Mouse (Mus musculus): ENCODE measurements around the gene Ms4a6d. TPM values are rescaled to one million over a fixed set of nuclear protein-coding genes. Genes with fewer than 3 reads are reported as not detected.
"Not testable (repeated sequence)": the region's sequence is repeated elsewhere in the genome, so short reads cannot be mapped to it uniquely, and the experiment has no call there.

Gene Ms4a6d
- total and polyA plus RNA-seq, 2 experiments from 2014 or later, result 1.3 to 2.7 TPM

GRCm38 (mm10) chr19:11602026-11602425 is 2.6 kb downstream of the Ms4a6d start:
- DNase-seq (ENCODE audit: low spot score) (peak; percentile 66), ATAC-seq (ENCODE audit: low FRiP score) (0 out of 2 replicates have a peak, but pooled peaks have one; percentile 38)
- H3K9me3 ChIP-seq (ENCODE audit: low read length), result no peaks in the 10 kb centered on the region
- H3K36me3 ChIP-seq (ENCODE audit: insufficient read depth, low read length), result no peaks in the 10 kb centered on the region
- H3K4me2 ChIP-seq (ENCODE audit: low read depth, low read length, poor library complexity, severe bottlenecking), result no peak overlapping the region
- no peak overlapping the region for H3K27ac ChIP-seq (ENCODE audit: low read depth, low read length)
- H3K4me1 ChIP-seq (ENCODE audit: insufficient read depth, low read length), result no peaks in the 10 kb centered on the region
- no peak overlapping the region for H3K9ac ChIP-seq (replicated peaks; ENCODE audit: low read length, poor library complexity, severe bottlenecking)
- peak; percentile 77 for TF ChIP-seq CTCF (IDR thresholded peaks at IDR 0.05)
- no peak overlapping the region for H3K4me3 ChIP-seq (ENCODE audit: low read depth, low read length)
- no peaks in the 10 kb centered on the region for H3K27me3 ChIP-seq (ENCODE audit: insufficient read depth, low read length)
- 81% methylated on average over 2 of the region's 2 CpGs for WGBS

GRCm38 (mm10) chr19:11601349-11601748 is 3.3 kb downstream of the Ms4a6d start:
- DNase-seq (ENCODE audit: low spot score), result no peak
- Histone ChIP-seq H3K27me3 (ENCODE audit: insufficient read depth, low read length) (no peaks in the 10 kb centered on the region), H3K4me2 (ENCODE audit: low read depth, low read length, poor library complexity, severe bottlenecking) (no peak overlapping the region), H3K4me1 (ENCODE audit: insufficient read depth, low read length) (no peaks in the 10 kb centered on the region), H3K27ac (ENCODE audit: low read depth, low read length) (no peak overlapping the region), H3K9me3 (ENCODE audit: low read length) (no peaks in the 10 kb centered on the region), H3K36me3 (ENCODE audit: insufficient read depth, low read length) (no peaks in the 10 kb centered on the region), H3K4me3 (ENCODE audit: low read depth, low read length) (no peak overlapping the region), H3K9ac (replicated peaks; ENCODE audit: low read length, poor library complexity, severe bottlenecking) (no peak overlapping the region)
- WGBS, result 91% methylated on average over 3 of the region's 3 CpGs
- no peak for TF ChIP-seq CTCF (IDR thresholded peaks at IDR 0.05)
- no peak for ATAC-seq (ENCODE audit: low FRiP score)

DNA sequence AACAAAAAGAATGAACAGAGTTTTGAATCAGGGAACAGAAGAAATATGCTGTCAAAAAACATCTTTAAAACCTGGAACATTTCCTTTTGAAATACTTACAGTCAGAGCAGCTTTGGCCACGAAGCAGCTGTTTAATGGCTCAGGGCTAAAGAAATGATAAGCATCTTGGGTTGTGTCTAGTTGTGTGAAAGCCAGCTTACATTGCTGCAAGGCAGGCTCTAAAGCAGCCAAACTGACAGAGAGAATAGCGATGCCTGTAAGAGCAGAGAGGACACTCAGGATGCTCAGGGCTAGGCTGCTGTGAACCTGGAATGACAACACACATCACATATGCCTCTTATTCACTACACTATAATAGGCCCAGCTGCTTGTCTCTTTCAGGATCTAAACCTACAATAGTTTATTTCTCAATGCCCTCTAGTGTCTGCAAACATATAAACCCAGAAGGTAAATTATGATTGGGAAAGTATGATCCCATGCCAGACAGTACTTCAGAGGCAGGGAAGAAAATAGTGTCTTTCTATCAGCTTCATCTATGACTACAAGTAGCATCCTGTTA is 14.7 kb downstream of the Ms4a6d start:
- TF ChIP-seq CTCF (IDR thresholded peaks at IDR 0.05), result no peak
- 62% methylated on average over 2 of the region's 2 CpGs for WGBS
- no peak for ATAC-seq (ENCODE audit: low FRiP score)

GRCm38 (mm10) chr19:11589205-11589604 is 15.4 kb downstream of the Ms4a6d start:
- H3K9me3 ChIP-seq (ENCODE audit: low read length), result no peaks in the 10 kb centered on the region
- no peak for ATAC-seq (ENCODE audit: low FRiP score)
- 77% methylated on average over 4 of the region's 4 CpGs for WGBS

More for the DNA sequence above, 14.7 kb downstream of the Ms4a6d start:
- no peaks in the 10 kb centered on the region for H3K4me1 ChIP-seq (ENCODE audit: insufficient read depth, low read length)
- no peak for DNase-seq (ENCODE audit: low spot score)
- H3K27ac ChIP-seq (ENCODE audit: low read depth, low read length), result no peak overlapping the region
- H3K9ac ChIP-seq (replicated peaks; ENCODE audit: low read length, poor library complexity, severe bottlenecking), result no peak overlapping the region
- no peaks in the 10 kb centered on the region for H3K36me3 ChIP-seq (ENCODE audit: insufficient read depth, low read length)
- no peak overlapping the region for H3K4me2 ChIP-seq (ENCODE audit: low read depth, low read length, poor library complexity, severe bottlenecking)
- H3K9me3 ChIP-seq (ENCODE audit: low read length), result no peaks in the 10 kb centered on the region
- H3K27me3 ChIP-seq (ENCODE audit: insufficient read depth, low read length), result no peaks in the 10 kb centered on the region
- H3K4me3 ChIP-seq (ENCODE audit: low read depth, low read length), result no peak overlapping the region

DNA sequence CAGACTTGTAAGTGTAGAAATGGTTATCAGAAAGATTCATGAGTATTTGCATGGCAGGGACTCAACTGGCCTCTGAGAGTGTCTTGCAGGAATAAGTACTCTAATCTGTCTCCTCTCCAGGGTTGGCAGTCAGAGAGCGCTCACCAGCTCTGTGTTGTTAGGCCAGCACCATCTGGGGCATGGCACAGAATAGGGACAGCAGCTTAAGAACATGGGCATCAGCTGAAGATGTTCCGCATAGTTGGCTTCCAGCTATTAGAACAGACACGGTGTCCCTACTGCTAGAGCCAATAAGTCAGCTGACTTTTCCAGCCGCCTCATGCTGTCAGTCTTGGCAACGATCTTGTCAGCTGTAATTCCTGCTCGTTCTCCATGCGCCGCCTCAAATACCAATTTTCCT is 29.7 kb downstream of the Ms4a6d start:
- ATAC-seq (ENCODE audit: low FRiP score) (peak; percentile 3; the same call in 1 of the 2 replicates), DNase-seq (ENCODE audit: low spot score) (peak; percentile 78)
- no peaks in the 10 kb centered on the region for H3K4me1 ChIP-seq (ENCODE audit: insufficient read depth, low read length)
- no peaks in the 10 kb centered on the region for H3K9me3 ChIP-seq (ENCODE audit: low read length)
- no peak for TF ChIP-seq CTCF (IDR thresholded peaks at IDR 0.05)
- H3K9ac ChIP-seq (replicated peaks; ENCODE audit: low read length, poor library complexity, severe bottlenecking), result no peak overlapping the region
- 76% methylated on average over 8 of the region's 8 CpGs for WGBS
- no peak overlapping the region for H3K27ac ChIP-seq (ENCODE audit: low read depth, low read length)
- no peak overlapping the region for H3K4me2 ChIP-seq (ENCODE audit: low read depth, low read length, poor library complexity, severe bottlenecking)
- no peaks in the 10 kb centered on the region for H3K36me3 ChIP-seq (ENCODE audit: insufficient read depth, low read length)
- no peak overlapping the region for H3K4me3 ChIP-seq (ENCODE audit: low read depth, low read length)
- H3K27me3 ChIP-seq (ENCODE audit: insufficient read depth, low read length), result no peaks in the 10 kb centered on the region

More at GRCm38 (mm10) chr19:11589205-11589604, 15.4 kb downstream of the Ms4a6d start:
- H3K4me2 ChIP-seq (ENCODE audit: low read depth, low read length, poor library complexity, severe bottlenecking), result no peak overlapping the region
- H3K9ac ChIP-seq (replicated peaks; ENCODE audit: low read length, poor library complexity, severe bottlenecking), result no peak overlapping the region
- no peak overlapping the region for H3K4me3 ChIP-seq (ENCODE audit: low read depth, low read length)
- no peaks in the 10 kb centered on the region for H3K36me3 ChIP-seq (ENCODE audit: insufficient read depth, low read length)
- H3K27ac ChIP-seq (ENCODE audit: low read depth, low read length), result no peak overlapping the region
- TF ChIP-seq CTCF (IDR thresholded peaks at IDR 0.05), result no peak
- no peaks in the 10 kb centered on the region for H3K27me3 ChIP-seq (ENCODE audit: insufficient read depth, low read length)
- DNase-seq (ENCODE audit: low spot score), result no peak
- H3K4me1 ChIP-seq (ENCODE audit: insufficient read depth, low read length), result no peaks in the 10 kb centered on the region

DNA sequence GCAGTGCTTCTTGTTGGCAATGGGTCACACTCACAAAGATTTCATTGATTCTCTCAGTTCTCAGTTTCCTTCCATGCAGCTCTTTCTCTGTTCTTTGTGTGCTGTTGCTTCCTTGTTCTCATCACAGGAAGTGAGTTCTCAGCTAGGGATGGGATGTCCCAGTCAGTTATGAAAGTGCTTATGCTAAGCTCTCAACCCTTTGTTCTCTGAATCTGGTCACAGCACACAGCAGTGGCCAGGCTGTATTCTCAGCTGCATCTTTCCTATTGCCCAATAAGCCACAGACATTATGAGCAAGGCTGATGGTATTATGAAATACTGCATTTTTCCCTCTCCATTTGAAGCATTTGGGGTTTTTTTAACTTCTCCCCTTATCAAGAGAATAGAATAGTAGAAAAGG is 45.1 kb downstream of the Ms4a6d start:
- H3K4me1 ChIP-seq (ENCODE audit: insufficient read depth, low read length); H3K9ac ChIP-seq (replicated peaks; ENCODE audit: low read length, poor library complexity, severe bottlenecking); H3K27ac ChIP-seq (ENCODE audit: low read depth, low read length); H3K4me3 ChIP-seq (ENCODE audit: low read depth, low read length); H3K4me2 ChIP-seq (ENCODE audit: low read depth, low read length, poor library complexity, severe bottlenecking); H3K27me3 ChIP-seq (ENCODE audit: insufficient read depth, low read length); H3K36me3 ChIP-seq (ENCODE audit: insufficient read depth, low read length); ATAC-seq (ENCODE audit: low FRiP score); H3K9me3 ChIP-seq (ENCODE audit: low read length); DNase-seq (ENCODE audit: low spot score): not testable (repeated sequence)

Data from midbrain, postnatal 0 days (tissue).